Mouse (Mus musculus): Measurements from ENCODE around the gene Rinl.

The Rinl gene

GRCm38 (mm10) chr7:28823932-28824331 is 35.2 kb downstream of the Rinl start:
- no peak for DNase-seq (ENCODE audit: low spot score in 2 of 2)

DNA sequence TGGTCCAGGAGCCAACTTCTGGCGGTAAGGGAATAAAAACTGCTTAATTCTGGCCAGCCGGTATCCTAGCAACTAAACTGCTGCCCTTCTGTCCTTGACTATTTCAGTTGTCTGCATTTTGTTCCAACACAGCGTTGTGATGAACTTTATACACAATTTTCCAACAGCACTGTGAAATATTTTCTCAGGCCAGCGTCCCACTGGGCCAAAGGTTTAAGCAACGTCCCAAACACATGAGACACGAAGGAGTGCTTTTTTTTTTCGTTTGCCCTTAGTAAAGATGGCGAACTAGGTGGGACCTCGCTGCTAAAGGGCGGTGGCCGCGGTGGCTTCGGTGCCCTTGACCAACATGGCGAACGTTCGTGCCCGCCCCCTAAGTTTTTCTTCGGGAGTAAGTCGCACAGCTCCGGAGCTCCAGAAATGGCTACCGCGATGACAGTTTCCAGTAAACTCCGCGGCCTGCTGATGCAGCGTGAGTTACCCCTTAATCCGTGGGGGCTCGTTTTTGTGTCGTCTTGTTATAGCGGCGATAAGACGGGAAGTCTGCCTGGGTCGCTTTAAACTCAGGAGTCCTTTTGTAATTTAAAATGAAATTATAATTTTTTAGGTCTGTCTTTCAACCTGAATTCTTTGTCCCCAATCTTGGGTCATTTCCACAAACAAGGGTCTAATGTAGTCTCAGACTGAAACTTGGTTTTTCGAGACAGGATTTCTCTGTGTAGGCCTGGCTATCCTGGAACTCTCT is 36.3 kb downstream of the Rinl start, which contains the start of gene Ech1:
TSS of gene Ech1 (plus strand) at position 277 of the 745 bp plus-strand sequence.
- DNase-seq (ENCODE audit: low spot score in 2 of 2): peak; percentile 83 to 87

- no peak for DNase-seq (ENCODE audit: low spot score in 2 of 2)
Observed at GRCm38 (mm10) chr7:28825686-28826401, 37.1 kb downstream of the Rinl start.

DNA sequence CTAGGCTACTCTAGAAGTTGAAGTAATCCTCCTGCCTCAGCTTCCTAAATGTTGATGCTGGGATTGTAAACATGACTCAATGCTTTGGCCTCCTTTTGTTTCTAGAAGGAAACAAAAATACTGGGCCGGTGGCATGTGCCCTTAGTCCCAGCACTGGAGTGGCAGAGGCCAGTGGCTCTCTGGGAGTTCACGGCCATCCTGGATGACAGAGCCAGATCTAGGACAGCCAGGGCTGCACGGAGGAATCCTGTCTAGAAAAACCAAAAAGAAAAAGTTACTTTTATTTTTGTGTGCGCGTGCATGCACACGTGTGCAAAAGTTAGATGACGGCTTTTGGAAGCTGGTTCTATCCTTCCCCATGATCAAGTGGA is 37.6 kb downstream of the Rinl start:
- no peak for DNase-seq (ENCODE audit: low spot score in 2 of 2)

- no peak for DNase-seq (ENCODE audit: low spot score in 2 of 2)
Observed at GRCm38 (mm10) chr7:28827338-28827737, 38.6 kb downstream of the Rinl start.

DNA sequence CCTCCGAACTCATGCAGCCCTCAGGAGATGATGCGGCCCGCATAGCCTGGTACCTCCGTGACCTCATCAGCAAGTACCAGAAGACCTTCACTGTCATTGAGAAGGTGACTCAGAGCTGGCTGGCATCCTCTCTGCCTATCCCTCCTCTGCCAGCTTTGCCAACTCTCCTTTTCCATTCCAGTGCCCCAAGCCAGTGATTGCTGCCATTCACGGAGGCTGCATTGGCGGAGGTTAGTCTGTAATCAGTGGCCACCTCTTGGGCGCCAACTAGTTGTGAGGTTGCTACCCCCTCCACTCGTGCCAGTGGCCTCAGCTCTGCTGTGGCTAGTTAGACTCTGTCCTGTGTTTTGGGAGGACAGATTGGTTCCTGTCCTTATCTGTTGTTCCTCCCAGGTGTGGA is 41.1 kb downstream of the Rinl start:
- DNase-seq (ENCODE audit: low spot score in 2 of 2): no peak

DNA sequence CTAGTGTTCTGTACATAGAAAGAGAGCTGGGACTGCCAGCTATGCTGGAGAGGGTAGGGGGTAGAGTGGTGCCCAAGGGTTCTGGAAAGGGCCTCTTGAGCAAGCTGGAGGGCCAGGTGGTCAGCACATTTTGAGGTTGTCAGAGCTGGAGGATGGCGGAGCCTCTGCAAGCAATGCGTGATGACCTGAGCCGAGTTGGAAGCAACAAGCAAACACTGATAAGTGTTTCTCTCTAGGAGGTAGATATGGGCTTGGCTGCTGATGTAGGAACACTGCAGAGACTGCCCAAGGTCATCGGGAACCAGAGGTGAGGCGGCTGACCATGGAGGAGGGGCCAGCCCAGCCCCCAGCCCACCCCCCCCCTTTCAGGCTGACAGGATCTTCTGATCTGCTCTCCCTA is 42.2 kb downstream of the Rinl start:
- DNase-seq (ENCODE audit: low spot score in 2 of 2): no peak

DNA sequence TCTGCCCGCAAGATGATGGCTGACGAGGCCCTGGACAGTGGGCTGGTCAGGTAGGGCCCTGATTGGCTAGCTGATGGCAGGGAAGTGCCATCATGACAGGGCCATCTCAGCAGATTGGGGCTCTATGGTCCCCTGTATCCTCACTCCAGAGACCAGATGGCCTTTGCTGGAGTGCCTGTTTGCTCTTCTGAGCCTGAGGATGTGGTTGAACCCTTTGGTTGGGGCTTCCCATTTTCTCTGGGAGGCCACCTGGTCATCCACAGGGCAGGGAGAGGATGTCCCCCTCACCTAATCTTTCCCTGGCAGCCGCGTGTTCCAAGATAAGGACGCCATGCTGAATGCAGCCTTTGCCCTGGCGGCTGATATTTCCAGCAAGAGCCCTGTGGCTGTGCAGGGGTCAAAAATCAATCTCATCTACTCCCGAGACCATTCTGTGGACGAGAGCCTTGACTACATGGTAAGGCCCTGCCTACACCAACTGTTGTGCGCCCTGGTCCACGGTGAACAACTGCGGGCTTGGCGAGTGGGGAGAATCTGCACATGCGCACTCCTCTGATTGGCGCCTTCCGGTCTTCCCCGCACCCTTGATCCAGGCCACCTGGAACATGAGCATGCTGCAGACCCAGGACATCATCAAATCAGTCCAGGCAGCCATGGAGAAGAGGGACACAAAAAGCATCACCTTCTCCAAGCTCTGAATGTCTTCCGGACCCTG is 42.8 kb downstream of the Rinl start:
- no peak for DNase-seq (ENCODE audit: low spot score in 2 of 2)

GRCm38 (mm10) chr7:28832137-28832536 is 43.4 kb downstream of the Rinl start:
- no peak for DNase-seq (ENCODE audit: low spot score in 2 of 2)

DNA sequence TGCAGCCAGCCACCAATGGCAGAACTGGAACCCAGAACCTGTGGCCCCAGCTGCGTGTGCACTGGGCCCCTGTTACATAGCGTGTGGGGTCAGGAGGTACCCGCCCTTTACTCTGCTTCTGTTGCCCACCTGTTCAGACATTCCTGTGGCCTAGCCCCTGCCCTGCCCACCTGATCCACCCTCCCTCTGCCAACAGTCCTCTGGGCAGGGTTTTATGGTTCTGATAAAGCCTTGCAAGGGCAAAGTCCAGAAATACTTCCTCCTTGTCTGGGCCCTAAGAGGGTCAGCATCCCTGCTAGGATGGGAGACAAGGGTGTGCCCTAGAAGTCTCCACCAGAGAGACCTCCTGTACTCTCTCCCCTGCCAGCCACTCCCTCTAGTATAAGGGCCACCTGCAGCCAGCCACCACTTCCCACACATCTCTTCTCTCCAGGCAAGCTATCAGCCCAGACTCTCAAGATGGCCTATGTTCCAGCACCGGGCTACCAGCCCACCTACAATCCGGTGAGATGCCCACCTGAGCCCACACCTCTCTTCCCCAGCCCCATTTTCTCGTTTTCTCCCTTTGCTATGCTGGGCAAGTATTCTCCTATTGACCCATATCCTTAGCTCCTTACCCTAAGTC is 45.1 kb downstream of the Rinl start, which contains the start of gene Lgals4:
TSS of gene Lgals4 (plus strand) at position 132 of the 625 bp plus-strand sequence.
- DNase-seq (ENCODE audit: low spot score in 2 of 2): no peak

DNA sequence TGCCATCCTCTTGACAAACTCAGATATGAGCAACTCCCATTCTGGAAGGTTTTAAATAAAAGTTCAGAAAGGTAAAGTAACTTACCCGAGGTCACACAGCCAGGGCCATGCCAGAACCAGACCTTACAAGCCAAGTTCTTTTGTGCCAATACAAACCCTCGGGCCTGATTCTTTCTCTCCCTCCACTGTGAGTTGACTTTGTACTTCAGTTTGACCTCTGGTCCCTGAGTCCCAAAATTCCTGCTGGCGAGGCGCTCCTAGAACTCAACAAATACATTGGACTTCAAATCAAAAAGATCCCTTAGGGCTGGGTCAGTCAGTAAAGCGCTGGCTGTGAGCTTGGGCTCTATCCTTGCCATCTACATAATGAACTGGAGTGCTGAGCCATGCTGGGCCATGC is 48.2 kb downstream of the Rinl start:
- DNase-seq (ENCODE audit: low spot score in 2 of 2): no peak

DNA sequence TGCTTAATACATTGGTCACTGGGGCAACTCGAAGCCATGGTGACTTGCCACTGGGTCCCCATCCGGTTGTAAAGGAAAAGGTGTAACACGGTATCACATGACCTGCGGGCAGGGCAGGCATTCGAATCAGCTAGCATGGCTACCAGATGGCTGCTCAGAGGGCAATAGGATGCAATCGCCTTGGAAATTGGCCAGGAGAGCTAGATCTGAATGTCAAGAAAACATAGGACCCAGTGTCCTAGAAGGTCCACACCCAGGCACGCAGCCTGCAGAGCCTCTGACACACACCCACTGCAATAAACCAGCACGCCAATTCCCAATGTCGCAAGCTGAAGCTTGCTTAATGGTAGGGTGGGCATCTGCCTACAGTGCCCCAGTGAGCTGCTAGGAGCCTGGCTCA is 49.6 kb downstream of the Rinl start:
- no peak for DNase-seq (ENCODE audit: low spot score in 2 of 2)

- no peak for DNase-seq (ENCODE audit: low spot score in 2 of 2)
Observed at GRCm38 (mm10) chr7:28847273-28847672, 58.5 kb downstream of the Rinl start.

All from frontal cortex, postnatal 14 days (tissue).